Mouse (Mus musculus): ENCODE results near the gene Ormdl2.
A peak's percentile ranks its signal among the peaks of the same experiment; 100 is the strongest.

Gene Ormdl2

DNA sequence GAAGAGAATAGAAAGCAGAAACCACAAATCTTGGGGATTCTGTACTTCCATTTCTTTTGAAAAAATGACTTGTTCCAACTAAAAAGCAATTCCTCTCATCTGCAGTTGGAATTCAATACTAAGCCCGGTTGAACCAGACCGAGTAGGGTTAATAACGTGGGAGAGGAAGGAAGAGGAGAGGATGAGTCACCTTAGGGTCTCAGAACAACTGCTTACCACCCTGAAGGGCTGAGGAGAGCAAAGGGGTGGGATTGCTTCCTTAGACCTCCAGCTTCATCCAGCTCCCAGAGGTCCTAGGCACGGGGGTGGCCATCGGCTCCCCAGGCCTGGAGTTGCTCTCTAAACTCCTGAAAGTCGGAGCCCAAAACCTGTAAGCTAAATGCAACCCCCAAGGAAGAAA is 18.1 kb downstream of the Ormdl2 start:
- DNase-seq, result no peak

DNA sequence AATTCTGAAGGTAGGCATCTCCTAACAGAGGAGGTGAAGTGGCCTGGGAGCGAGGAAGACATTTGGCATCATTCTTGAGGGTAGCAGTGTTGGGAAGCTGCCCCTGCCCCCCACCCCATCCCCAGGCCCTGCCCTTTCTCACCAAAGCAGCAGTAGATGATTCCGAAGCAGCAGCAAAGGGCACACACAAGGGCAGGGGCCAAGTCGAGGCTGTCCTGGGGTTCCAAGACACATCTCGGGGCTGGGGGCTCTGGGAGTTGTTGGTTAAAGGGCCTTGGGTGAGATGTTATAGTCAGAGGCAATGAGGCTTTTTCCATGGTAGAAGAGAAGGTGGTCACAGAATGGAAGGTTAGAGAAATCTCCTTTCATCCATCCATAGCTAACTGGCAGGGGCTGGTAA is 18.5 kb downstream of the Ormdl2 start:
- DNase-seq, result no peak

DNA sequence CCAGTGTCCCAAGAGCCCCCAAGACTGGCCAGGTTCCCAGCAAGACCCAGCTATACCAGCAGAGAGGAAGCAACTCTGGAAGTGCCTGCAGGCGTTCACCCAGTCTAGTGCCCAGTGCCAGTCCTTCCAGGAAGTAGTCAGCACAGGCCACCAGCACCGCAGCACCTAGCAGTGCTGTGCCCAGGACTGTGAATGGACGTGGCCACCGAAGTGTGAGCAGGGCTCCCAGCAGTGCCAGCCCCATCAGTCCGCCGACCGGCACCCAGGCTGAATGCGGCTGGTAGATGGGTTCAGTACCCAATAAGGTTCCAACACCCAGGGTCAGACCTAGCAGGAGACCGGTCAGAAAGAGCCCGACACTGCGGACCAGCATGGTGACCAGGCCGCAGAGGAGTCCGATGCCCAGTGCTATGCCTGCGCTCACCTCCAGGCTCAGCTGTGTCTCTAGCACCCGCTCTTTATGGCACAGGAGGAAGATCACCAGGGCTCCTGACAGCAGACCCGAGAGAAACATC is 19.4 kb downstream of the Ormdl2 start:
- DNase-seq, result no peak

DNA sequence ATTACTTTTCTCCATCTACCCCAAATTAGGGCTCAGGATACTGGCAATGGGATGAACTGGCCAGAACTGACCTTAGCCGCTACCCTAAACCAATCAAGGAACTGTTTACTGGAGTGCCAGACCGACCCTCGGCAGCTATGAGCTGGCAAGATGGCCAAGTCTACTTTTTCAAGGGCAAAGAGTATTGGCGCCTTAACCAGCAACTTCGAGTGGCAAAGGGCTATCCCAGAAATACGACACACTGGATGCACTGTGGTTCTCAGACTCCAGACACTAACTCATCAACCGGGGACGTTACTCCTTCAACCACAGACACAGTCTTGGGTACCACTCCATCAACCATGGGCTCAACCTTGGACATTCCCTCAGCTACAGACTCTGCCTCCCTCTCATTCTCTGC is 22.8 kb downstream of the Ormdl2 start:
- no peak for DNase-seq

DNA sequence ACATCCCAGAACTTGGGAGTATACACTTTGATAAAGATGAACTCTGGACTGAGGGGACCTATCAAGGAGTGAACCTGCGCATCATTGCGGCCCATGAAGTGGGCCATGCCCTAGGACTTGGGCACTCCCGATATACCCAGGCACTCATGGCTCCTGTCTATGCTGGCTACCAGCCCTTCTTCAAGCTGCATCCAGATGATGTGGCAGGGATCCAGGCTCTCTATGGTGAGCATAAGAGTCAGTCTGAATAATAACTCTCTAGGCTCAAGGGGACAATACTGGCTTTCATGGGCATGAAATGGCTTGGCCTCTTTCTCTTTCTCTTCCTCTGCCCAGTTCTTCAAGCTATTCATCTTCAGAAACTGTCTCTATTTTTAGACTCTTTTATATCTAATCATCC is 25.9 kb downstream of the Ormdl2 start:
- no peak for DNase-seq

DNA sequence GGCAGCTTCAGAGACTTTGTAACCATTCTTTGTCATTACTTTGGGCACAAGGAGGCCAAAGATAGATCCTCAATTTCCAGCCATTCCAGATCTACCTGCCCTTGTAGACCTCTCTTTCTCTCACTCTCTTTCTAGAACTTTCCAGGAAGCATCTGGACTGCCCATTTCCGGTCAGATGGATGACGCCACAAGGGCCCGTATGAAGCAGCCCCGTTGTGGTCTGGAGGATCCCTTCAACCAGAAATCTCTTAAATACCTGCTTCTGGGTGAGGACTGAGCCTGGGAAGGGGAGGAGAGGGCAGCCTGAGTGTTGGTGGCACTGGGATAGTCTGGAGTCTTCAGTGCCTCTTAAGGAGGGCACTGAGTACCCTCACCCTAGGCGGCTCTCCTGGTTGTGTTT is 27.1 kb downstream of the Ormdl2 start:
- no peak for DNase-seq

DNA sequence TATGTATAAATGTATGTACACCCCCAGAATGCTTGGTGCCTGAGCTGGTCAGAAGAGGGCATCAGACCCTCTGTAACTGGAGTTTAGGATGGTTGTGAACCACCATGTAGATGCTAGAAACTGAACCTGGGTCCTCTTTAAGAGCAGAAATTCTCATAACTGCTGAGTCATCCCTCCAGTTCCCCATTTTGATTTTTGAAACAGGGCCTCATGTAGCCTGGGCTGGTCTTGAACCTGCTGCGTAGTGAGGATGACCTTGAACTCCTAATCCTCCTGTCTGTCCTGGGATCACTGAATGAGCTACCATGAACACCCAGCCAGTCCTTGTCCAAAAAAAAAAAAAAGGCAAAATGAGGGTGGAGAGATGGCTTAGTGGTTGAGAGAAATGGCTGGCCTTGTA is 28.2 kb downstream of the Ormdl2 start:
- no peak for DNase-seq

DNA sequence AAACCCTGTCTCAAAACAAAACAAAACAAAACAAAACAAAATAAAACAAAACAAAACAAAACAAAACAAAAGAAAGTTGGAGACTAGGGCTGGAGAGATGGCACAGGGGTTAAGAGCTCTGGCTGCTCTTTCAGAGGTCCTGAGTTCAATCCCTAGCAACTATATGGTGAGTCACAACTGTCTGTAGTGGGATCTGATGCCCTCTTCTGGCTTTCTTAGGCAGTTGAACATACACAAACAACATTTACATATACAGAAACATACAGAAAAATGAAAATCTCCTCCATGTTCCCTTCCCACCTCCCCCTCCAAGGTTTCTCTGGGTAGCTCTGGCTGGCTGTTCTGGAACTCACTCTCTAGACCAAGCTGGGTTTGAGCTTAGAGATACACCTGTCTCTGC is 29.4 kb downstream of the Ormdl2 start:
- DNase-seq, result no peak

DNA sequence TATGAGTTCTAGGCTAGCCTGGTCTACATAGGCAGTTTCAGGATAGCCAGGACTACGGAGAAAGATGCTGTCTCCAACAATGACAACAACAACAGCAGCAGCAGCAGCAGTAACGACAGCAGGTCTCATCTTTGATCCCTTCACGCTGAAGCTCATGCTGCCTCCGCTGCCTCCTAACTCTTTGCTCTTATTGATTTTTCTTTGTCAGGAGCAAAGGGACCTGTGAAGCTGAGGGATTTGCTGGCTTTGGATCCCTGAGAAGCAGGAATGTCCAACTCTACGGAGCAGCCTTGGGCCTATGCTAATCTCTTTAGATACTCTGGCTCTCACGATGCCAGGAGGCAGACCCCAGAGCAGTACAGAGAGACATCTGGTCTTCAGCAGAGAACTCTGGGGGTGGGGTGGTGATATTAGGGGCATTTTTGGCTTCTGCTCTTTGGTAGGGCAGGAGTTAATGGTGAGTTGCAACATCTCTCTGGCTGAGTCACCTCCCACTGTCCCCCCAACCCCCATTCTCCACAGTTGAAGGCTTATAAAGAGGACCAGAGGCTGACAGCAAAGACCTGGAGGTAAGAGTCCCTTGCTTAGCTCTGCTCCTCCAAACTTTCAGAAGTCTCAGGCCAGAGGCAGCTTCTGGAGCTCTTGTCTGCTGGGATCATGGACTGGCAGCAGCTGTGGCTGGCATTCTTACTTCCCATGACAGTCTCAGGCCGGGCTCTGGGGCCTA is 30.9 kb downstream of the Ormdl2 start, which contains the start of gene Mmp19:
Gene Mmp19, plus strand, starts transcription at position 513 of the 727 bp plus-strand sequence.
- no peak for DNase-seq

DNA sequence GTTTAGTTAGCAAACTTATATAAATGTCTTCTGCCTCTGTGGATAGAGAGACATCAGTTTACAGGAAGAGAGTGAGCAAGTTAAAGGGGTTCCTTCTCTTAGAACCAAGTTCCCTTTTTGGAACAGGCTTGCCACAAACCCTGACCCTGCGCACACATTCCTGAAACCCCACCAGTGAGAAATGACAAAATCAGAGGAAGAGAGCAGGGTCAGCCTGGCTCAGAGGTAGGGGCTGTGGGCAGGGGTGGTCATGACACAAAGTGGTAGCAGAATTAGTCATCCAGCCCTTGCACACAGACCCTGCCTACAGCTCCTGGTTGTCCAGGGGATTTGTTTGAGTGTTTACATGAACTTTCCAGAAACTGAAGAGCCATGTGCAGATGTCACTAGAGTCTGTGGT is 41.2 kb downstream of the Ormdl2 start:
- DNase-seq, result no peak

DNA sequence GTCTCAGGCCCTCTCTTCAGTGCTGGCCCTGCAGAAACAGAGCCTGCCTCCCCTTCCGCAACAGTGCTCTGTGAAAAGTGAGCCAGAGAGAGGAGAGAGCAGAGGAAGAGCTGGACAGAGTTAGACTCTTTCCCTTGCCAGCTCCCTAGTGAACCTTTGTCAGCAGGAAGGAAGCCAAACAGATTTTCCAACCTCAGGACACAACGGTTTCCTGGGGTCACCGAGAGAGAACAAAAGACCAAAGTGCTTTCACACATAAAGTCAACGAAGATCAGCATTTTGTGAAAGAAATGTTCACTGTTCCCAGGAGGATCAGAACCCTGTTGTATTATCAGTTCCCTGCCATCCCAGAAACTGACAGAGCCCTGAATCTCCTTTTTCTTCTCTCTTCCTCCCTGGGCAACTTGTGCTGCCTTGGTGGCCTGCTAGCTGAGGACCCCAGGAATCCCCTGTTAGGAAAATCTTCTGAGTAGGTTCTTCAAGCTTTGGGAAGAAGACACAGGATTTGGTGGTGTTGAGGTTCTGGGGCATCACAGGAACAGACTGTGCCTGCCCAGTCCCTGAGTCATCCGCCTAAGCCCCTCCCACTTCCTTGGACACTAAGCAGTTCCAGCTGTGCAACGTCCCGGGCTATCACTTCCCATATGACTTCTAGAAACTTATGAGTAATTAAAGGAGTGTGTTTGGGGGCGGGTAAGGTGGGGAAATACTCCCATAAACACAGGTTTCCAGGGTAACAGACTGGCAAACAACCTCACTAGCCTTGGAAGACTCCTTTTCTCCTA is 42.2 kb downstream of the Ormdl2 start:
- DNase-seq, result peak; percentile 29

DNA sequence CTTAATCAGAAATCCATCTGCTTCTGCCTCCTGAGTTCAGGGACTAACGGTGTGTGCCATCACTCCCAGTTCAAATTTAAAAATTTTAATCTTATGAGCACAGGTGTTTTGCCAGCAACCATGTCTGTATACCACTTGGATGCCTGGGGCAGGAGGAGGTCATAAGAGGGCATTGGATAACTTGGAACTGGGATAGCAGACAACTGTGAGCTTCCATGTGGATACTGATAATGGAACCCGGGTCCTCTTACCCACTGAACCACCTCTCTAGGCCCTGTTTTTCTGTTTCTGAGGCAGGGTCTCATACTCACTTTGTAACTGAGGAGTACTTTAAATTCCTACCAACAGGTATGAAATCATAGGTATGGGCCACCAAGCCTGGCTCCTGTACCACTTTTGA is 43.0 kb downstream of the Ormdl2 start:
- DNase-seq, result no peak

DNA sequence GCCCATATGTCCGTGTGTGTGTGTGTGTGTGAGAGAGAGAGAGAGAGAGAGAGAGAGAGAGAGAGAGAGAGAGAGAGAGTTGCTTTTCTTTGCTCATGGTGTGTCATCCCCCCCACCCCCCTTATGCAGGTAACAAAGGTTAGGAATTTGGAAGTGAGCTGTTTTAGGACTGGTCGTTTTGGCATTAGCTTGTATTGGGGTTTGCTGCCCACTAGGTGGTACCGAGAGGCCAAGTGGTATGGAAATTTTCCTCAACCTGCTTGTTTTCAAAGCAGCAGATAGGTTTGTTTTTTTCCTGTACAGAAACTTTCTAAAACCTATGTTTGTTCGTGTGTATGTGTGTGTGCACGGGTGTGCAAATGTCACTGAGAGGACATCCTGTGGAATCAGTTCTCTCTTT is 47.8 kb downstream of the Ormdl2 start:
- no peak for DNase-seq

DNA sequence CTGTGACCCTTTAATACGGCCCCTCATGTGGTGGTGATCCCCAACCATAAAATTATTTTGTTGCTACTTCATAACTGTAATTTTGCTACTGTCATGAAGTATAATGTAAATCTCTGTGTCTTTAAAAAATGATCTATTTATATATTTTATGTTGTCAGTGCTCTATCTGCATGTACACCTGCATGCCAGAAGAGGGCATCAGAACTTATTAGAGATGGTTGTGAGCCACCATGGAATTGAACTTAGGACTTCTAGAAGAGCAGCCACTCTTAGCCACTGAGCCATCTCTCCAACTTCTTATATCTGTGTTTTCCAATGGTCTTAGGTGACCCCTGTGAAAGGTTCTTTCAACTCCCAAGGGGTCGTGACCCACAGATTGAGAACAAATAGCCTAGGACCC is 48.5 kb downstream of the Ormdl2 start:
- DNase-seq, result no peak

Measured in thymus, postnatal 14 days (tissue).